Mouse (Mus musculus) CD4-positive, CD25-positive, alpha-beta regulatory T cell, adult 4 months (primary cell): Measurements from ENCODE around the gene Rbm4b. TPM values are rescaled to one million over a fixed set of nuclear protein-coding genes. Genes with fewer than 3 reads are reported as not detected.
"Not testable (repeated sequence)": the region's sequence is repeated elsewhere in the genome, so short reads cannot be mapped to it uniquely, and the experiment has no call there.

ENCODE experiments used
- ATAC-seq: one replicate; pipeline ENCODE4 v1.8.0; 2017
- polyA plus RNA-seq, 2 experiments: library from polyadenylated mRNA; unstranded; fragments of 100-300 nt; shearing (Covaris generic); gene quantifications; one replicate each; pipeline ENCODE4 v1.2.1; 2017

Gene Rbm4b
- polyA plus RNA-seq, 2 experiments from 2014 or later = 105 to 151 TPM

DNA sequence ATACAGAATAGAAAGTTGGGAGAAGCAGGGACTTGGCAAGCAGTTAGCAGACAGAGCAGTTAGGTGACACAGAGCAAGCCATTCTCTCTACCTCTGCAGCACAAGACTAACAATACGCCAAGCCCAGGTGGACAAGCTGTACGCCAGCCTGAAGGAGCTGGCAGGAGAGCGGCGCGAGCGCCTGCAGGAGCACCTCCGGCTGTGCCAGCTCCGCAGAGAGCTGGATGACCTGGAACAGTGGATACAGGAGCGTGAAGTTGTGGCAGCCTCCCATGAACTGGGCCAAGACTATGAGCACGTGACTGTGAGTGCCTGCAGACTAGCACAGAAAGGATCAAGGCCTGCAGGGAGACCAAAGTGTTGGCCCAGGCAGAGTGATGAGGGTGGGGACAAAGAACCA lies 10.6 kb upstream of the Rbm4b start:
- no peak for ATAC-seq

DNA sequence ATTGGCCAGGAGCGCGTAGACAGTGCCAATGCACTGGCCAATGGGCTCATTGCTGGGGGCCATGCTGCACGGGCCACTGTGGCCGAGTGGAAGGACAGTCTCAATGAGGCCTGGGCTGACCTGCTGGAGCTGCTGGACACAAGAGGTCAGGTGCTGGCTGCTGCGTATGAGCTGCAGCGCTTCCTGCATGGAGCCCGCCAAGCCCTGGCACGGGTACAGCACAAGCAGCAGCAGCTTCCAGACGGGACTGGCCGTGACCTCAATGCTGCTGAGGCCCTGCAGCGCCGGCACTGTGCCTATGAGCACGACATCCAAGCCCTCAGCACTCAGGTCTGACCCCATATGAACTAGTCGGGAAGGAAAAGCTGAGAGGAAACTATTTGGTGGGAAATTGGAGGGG lies 9.7 kb upstream of the Rbm4b start:
- no peak for ATAC-seq

DNA sequence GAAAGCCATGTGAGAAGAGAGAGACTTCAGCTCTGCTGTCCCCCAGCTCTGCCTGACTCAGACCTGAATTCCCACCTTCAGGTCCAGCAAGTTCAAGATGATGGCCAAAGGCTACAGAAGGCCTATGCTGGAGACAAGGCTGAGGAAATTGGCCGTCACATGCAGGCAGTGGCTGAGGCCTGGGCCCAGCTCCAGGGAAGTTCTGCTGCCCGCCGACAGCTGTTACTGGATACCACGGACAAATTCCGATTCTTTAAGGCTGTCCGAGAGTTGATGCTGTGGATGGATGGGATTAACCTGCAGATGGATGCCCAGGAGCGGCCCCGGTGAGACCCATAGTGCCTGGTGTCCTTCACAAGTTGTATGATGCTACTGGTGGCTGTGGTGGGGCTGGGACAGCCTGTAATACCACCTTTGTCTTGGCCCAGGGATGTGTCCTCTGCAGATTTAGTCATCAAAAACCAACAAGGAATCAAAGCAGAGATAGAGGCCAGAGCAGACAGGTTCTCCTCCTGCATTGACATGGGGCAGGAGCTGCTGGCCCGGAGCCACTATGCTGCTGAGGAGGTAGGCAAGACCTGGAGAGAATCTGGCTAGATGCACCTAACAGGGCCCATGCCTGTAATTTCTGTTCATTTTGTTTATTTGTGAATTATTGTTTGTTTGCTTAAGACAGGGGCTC lies 8.5 kb upstream of the Rbm4b start:
- no peak for ATAC-seq

DNA sequence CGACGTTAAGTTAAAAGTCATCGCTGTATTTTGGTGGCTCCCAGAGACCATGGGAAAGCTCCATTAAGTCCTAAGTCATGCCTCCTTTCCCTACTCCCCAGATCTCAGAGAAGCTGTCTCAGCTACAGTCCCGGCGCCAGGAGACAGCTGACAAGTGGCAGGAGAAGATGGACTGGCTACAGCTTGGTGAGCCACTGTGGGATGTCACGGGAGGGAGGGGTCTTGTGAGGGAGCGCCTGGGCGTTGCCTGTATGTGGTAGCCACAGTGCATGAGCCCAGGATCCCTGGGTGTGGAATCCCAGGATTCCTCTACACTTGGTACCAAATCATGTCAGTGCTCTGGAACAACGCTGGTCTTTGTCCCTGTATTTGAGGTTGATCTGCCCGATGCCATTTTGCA lies 7.8 kb upstream of the Rbm4b start:
- ATAC-seq = no peak

DNA sequence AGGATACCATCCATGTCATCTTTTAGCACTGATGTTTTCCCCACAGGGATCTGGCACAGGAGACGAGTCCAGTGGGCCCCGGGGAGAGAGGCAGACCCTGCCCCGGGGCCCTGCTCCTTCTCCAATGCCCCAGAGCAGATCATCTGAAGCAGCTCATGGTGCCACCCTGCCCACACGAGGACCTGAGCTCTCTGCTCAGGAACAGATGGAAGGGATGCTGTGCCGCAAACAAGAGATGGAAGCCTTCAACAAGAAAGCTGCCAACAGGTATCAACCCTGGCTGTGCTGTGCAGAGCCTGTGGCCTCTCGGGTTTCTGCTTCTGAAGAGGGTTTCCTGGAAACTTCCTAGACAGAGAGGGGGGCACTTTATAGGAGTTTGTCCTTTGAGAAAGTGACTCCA lies 6.3 kb upstream of the Rbm4b start:
- no peak for ATAC-seq

DNA sequence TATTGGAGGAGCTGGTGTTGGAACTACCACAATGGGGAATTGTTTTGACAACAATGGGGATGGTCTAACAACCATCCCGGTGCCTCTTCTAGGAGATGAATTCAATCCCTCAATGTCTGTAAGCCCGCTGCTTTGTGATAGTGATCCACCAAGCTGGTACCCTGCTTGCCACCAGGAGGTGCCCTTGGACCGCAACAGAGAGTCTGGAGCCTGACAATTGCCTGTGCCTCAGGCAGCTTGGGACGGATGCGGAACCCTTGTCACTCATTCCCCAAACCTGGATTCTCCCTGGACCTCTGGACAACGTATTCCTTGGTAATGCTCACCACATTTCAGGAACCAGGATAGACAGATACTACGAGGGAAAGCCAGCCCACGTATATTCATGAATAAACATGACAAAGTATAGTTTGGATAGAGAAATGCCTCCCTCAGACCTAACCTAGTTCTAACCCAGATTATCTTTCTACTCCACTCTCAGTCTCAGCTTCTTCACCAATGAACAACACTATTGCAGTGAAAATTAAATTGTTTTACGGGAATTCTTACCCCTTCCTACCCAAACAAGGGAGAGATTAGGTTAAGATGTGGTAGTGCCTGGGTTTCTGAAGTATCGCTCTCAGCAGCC lies 618 bp upstream of the Rbm4b start:
- ATAC-seq = peak; percentile 74

DNA sequence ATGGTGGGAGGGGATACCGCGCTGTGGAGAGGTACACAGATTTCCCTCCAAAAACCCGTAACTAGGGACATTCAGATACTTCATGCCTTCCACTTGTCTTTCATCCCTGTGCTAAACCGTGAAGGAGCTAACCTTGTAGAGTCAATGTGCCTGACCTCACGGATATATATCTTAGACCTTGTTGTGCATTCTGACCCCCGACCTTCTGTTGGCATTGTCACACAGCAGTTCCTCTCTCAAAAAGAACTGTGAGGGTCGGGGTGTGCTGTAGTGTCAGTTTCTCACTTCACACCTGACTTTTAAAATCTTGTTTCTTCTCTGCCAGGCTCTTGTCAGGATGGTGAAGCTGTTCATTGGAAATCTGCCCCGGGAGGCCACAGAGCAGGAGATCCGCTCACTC lies 624 bp downstream of the Rbm4b start:
- no peak for ATAC-seq

DNA sequence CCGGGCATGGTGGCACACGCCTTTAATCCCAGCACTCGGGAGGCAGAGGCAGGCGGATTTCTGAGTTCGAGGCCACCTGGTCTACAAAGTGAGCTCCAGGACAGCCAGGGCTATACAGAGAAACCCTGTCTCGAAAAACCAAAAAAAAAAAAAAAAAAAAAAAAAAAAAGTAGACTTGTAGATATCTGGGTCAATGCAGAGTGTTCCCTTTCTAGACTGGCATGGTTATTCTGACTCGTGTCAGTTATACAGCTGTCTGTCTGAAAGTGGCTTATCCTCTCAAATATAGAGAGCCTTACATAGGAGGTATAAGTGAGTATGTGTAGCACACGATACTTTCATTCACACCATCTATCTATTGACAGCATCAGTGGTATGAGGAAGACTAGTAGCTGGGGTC lies 4.2 kb downstream of the Rbm4b start:
- ATAC-seq = not testable (repeated sequence)

DNA sequence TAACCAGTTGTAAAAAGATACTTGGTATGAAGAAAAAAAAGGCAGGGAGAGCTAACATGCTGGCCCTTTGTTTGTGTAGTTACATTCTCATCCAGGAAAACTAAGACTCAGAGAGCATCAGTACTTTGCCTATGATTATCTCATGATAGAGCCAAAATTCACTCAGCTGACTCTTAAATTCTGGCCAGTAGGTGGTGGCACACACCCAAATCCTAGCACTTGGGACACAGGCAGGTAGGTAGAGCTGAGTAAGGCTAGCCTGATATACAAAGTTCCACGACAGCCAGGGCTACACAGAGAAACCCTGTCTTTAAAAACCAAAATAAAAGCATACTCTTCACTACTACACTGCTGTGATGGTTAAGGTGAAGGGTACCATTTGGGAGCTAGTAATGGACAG lies 6.6 kb downstream of the Rbm4b start:
- peak; percentile 32 for ATAC-seq

DNA sequence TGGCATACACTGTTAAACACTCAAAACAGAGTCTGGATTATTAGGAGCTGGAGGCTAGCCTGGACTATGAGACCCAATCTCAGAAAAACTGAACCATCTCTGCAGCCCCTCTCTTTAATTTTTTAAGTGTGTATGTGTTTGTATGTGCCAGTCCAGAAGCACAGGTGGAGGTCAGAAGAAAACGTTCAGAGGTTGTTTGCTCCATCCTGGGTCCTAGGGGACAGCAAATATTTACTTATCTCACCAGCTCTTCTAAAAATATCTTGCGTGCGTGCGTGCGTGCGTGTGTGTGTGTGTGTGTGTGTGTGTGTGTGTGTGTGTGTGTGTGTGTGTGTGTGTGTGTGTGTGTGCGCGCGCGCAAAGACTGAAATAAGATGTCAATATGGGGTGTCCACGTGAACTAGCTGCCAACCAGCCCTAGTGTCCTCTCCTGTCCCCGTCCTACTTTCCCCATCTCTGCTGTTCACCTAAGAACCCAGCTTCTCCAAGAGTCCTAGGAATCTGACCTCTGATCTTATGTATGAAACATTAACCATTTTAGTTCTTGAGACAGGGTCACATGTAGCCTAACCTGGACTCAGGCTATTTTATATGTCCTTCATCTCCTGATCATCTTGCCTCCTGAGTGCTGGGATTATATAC lies 11.3 kb downstream of the Rbm4b start:
- no peak for ATAC-seq

DNA sequence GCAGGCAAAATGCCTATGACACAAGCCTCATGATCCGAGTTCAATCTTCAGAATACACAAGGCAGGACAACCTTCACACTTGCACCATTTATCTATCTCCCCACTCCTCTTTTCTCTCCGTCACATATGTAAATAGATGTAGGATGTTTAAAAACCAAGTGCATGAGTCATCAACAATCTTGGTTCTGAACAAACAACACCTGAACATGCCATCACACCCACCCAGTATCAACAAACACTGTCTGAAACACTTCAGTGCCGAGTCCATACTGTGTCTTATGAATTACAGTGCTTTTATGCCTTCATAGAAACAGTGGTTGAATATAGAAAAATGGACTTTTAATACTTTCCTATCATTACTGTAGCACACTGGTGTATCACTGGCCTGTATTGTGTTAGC lies 16.5 kb downstream of the Rbm4b start:
- no peak for ATAC-seq

DNA sequence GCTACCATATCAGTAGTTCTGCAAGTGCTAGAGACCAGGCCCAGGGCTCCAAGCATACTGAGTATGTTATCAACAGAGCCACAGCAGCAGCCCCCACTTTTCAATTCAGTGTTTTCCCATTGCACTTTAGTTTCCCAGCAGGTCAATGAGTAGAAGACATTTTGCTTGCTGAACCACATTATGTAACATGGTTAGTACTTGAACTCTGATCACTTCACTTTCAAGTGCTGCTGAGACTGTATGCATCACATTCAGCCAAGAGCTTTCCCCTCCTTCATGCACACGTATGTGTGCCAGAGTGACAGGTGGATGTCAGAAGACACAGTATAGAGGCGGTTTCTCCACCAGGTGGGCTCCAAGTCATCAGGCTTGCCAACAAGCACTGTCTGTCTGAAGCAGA lies 26.6 kb downstream of the Rbm4b start:
- ATAC-seq = no peak

DNA sequence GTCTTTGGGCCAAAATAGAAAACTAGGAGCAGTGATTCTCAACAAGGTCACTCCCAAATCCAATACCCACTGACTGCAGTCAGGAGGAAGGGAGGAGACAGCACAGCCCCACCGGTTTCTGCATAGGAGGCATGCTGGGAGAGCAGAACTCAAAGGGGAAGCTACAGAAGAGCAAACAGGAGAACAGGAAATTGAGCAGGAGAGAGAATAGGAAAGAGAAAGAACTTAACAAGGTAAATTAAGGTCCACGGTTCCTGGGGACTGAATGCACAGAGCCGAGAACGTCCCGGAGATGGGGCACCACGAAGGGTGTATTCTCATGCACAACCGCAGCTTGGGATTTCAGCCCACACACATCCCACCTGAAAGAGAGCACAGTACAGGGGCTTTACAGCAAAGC lies 28.9 kb downstream of the Rbm4b start:
- ATAC-seq = no peak

DNA sequence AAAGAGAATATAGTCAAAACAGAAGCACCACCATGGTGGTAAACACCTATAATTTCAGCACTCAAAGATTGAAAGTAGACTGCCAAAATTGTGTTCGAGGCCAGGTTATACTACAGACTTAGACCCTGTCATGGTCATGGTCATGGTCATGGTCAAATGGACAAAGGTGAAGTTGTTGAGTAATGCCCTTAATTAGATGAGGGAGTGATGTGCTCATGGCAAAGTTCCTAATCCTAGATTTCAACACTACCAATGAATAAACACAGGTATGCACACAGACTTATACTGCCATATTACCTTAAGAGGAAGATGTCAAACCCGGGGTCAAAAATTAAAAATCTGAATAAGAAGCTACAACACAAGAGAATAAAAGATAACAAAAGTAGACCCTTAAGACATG lies 30.0 kb downstream of the Rbm4b start:
- ATAC-seq = no peak

DNA sequence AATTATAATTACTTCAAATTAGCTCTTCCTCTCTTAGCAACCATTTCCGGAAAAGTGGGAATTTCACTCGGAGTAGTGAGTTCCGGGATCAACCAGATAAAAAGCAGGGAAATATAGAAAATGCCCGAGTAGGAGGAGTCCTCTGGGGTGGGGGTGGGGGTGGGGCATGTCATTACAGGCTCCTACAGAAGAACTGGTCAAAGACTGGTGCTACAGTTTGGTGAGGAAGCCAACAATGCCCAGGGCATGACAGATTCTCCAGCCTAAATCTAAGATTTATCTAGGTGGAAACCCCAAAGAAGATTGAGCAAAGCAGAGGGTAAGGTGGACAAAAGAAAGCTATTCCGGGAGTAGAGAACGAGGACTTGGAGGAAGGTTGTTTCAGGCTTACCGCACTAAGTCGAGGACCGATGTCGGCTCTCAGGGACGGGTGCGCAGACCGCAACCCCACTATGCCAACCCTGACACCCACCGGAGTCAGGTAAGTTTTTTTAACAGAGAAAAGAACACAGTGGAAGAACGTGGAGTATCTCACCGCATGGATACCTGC lies 37.1 kb downstream of the Rbm4b start:
- no peak for ATAC-seq

DNA sequence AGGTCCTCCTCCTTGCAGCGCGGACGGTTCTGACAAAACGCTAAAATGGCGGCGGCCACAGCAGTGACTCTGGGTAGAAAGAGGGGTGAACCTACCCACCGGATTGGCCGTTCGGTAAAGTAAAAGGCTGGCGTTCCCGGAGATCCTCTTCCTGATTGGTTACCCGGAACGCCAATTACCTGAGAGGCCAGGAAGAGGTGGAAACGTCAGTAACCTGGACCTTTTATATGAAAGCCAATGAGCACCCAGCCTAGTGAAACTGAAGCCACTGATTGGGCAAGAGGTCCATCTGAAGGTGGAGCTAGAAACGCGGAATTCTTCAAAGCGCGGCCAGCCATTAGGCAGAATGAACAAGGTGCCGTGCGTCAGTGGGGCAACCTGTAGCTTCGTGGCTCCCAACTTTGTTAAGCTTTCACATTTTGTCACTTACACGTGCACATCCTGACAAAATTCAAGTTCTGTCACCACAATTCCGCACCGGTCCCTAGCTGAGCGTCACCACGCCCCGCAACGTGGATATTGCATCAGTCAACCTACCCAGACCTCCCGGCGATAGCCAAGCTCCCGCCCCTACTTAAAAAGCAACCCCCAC lies 37.6 kb downstream of the Rbm4b start, which contains the start of gene Rbm4:
Gene Rbm4 (minus strand): TSS at position 71 of the 592 bp plus-strand sequence.
- ATAC-seq = peak; percentile 98

DNA sequence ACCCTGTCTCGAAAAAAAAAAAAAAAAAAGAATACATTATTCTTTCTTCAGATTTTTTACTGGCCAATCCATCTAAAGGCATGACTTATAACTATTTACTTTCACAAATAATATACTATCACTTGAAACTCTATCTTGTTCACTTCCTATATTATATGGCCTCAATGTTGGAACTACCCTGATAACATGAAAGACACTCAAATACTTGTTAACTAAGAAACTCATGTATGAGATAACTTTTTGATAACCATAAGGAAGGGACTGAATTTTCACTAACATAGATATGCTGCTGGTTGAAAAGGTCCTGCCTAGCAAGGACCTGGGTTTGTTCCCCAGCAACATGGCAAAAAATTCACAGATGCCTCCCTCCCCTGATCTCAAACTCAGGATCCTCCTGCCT lies 39.6 kb downstream of the Rbm4b start:
- ATAC-seq = no peak

DNA sequence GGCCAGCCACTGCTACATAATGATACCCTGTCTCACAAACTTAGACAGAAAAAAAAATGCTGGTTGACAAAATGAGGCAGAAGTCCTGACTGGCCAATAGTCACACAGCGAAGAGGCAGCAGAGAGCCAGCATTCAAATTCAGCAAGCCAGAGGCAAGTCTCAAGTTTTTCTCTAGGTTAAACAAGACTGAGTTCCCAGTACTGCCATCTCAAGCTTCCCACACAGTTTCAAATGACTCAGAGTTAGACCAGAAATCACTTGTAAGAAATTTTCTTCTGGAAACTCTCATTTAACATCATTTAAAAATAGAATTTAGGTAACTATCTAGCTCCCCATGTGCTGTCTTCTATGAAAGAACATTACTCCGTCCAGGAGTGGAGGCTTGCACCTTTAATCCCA lies 41.5 kb downstream of the Rbm4b start:
- ATAC-seq = no peak

DNA sequence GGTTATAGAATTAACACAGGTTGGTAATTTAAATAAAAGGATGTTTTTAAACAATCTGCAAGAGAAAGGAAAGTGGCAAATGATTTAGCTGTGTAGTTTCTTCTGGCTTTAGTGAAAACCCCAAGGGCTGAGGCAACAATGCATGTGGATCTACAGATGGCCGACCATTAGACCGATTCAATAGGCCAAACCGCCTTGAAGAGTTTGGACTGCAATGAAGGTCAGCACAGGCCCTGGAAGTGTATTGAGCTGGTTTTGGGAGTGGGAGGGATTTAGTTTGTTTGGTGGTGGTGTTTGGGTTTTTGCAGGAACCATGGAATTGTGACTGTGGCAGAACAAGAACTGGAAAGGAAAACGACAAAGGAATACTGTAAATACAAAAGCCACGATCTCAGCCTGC lies 42.8 kb downstream of the Rbm4b start:
- no peak for ATAC-seq

DNA sequence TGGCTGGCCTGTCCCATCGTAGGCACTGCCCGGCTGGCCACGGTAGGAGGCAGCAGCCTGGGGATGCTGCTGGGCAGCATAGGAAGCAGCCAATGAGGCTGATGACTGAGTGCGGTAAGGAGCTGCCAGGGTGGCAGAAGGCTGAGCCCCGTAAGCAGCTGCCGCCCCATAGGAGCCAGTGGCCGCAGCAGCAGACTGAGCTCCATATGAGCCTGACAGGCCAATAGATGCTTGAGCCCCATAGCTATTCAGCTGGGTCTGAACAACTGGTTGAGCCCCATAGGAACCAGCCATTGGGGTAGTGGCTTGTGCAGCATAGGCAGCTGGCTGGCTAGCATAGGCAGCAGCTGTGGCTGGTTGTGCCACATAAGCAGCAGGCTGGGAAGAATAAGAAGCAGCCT lies 46.4 kb downstream of the Rbm4b start:
- ATAC-seq = no peak

DNA sequence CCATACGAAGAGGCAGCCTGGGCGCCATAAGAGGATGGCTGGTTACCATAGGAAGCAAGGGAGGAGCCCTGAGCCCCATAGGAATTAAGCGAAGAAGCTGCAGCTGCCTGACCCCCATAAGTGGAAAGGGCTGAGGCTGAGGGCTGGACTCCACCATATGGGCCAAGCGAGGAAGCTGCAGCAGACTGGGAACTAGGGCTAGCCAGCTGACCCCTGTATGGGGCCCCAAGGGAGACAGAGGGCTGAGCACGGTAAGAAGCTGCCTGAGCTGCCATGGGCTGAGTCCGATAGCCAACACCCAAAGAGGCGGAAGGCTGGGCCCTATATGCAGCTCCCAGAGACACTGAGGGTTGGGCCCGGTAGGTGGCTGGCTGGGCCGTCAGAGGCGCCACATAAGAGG lies 47.0 kb downstream of the Rbm4b start:
- no peak for ATAC-seq

DNA sequence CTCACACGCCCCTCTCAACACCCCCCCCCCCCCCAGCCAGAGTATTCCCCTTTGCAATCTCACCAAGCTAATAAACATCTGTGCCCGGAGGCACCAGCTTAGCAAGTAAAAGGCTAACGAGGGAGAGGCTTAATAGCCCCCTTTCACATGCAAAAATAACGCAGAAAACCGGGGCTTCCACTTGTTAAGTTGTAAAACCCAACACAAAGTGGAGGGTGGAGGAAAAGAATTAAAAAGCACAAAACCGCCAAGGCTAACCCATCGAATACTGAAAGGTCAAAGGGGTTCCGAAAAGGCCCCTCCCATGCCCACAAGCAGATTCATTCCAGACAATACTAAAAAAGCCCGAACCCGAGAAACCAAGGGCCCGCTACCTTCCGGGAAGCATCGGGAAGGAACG lies 54.0 kb downstream of the Rbm4b start:
- ATAC-seq = no peak

DNA sequence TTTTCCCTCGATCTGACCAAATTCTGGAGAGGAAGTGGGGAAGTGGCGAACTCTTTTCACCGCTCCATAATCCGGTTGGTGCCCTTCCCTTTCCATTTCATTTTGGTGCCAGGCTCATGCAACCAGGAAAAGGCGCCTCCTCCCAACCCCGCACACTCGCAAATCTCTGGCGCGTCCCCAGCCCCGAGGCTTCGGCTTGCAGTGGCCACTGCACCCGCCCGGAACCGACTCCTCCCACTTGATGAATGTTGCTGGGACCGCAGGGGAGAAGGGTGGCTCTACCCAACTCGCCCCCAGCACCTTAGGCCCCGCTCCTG lies 54.4 kb downstream of the Rbm4b start:
- ATAC-seq = no peak
